Mouse (Mus musculus): ENCODE measurements around the gene Camsap1.
A peak's percentile ranks its signal among the peaks of the same experiment; 100 is the strongest.

The Camsap1 gene

DNA sequence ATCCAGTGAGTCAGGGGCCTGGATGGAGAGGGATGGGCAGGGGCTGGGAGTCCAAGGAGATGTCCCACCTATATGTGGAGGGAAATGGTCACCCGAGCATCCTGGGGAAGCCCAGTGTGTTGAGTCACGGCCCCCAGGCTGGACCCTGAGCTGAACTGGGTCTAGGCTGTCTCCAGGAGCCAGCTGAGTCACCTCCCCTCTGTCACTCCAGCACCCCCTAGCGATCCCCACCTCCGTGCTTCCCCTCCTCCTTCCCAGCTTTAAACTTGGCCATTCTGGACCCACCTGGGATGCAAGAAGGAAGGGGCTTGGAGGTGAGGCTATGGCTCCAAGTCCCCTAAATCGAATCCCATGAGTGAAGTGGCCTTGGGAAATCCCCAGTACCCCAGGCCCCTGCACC is 94.9 kb downstream of the Camsap1 start:
- DNase-seq (ENCODE audit: inconsistent age in 2 of 2, low spot score in 1 of 2): peak; percentile 33 to 67

DNA sequence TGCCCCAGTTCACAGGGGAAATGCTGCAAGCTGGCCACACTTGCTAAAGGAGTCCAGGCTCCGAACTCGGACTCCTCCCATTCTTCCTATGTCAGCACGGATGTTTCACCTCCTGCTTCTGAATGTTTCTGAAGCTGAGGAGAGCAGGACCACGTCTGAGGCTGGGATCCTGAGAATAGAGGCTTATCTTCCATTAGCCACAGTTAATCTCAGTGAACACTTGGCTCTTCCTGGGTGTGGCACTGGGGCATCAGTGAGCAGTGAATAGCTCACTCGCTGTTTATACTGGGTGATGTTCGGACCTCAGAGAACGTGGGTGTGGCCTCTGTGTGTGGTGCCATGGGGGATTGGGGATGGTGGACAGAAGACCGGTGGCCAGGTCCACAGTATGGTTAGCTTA is 95.9 kb downstream of the Camsap1 start:
- DNase-seq (ENCODE audit: inconsistent age in 2 of 2, low spot score in 1 of 2): no peak

- no peak for DNase-seq (ENCODE audit: inconsistent age in 2 of 2, low spot score in 1 of 2)
Measured at GRCm38 (mm10) chr2:25884756-25885155, 98.3 kb downstream of the Camsap1 start.

- no peak for DNase-seq (ENCODE audit: inconsistent age in 2 of 2, low spot score in 1 of 2)
Measured at GRCm38 (mm10) chr2:25882276-25882675, 100.8 kb downstream of the Camsap1 start.

DNA sequence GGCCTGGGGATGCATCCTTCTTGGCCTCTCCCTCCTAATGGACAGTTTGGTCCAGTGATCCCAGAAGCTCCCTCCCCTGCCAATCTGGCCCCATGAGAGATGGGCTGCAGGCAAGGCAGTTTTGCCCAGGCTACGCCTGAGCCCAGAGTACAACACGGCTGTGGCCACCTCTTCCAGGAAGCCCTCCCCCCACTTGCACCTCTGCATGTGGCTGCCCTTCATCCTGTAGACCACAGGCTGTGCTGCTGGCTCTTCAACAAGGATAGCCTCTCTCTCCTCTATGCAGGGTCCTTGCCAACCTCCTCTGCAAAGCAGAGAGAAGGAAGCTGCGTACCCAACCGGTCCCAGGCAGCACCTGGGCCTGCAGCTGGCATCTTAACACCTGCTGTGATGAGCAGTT is 104.0 kb downstream of the Camsap1 start:
- DNase-seq (ENCODE audit: inconsistent age in 2 of 2, low spot score in 1 of 2): no peak

- DNase-seq (ENCODE audit: inconsistent age in 2 of 2, low spot score in 1 of 2): no peak
Measured at GRCm38 (mm10) chr2:25878516-25878915, 104.6 kb downstream of the Camsap1 start.

DNA sequence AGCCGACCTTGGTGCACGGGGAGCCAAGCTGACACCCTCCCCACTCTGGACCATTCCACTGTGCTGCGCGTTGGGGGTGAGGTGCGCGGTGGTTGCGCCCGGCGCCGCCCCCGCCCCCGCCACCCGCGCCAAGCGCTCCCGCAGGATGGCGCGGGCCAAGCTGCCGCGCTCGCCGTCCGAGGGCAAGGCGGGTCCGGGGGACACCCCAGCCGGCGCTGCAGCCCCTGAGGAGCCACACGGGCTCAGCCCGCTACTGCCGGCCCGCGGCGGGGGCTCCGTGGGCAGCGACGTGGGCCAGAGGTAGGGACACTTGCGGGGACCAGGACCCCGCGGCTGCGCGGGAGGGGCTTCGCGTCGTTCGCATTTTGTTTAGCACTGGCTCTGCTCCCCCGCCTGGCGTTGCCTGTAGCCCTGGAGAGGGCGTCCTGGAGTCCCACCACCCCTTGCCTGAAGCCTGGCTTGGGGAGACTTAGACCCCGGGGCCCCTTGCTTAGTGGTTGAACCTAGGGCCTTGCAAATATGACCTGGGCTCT is 105.3 kb downstream of the Camsap1 start:
- peak in 1 of 2 experiments; percentile 47 for DNase-seq (ENCODE audit: inconsistent age in 2 of 2, low spot score in 1 of 2)

DNA sequence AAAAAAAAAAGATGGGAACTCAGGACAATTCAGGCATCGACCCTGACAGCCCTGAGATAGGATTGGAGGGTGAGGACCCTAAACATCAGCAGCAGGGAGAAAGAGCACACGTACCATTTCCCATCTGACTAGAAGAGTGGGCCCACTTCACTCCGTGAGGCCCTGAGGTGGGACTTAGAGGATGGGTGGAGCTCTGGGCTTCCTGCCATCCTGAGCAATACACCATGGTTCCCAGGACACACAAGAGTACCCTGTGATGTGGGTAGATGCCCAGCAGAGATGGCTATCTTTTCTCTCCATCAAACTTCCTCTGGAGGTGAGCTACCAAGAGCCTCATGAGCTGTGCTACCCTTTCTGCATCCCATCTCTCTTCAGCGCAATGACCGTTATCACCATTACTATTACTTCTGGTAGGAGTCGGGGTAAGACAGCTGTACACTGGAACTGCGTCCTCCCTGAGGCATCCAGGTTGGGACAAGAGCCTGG is 105.8 kb downstream of the Camsap1 start:
- DNase-seq (ENCODE audit: inconsistent age in 2 of 2, low spot score in 1 of 2): no peak

Measured in adrenal gland, adult (tissue).